Mouse (Mus musculus): Measurements from ENCODE around the gene Tmem135. TPM values are rescaled to one million over a fixed set of nuclear protein-coding genes. Genes with fewer than 3 reads are reported as not detected.

Tmem135 gene
- total RNA-seq, 2 experiments from 2014 or later = 13.2 to 19.6 TPM

DNA sequence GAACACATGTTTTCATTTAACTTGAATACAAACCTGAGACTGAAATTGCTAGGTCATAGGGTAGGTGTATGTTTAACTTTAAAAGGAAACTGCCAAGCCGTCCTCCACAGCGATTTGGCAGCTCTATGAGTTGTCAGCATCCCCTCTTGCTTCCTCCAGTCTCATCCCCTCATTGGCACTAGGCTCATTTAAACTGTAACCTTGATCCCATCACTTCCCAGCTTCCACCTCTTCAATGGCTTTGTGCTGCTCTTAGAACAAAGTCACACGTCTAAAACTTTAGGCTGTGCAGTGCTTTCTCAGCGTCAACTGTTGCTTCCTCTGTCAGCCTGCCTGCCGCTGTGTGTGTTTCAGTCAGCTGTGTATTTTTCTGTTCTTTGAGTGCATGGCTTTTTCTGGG is 23.1 kb upstream of the Tmem135 start:
- intact Hi-C loops (cut with DNase I) = no loop called here
- DNase-seq = no peak
- H3K27ac ChIP-seq = no peak overlapping the region
- no peak overlapping the region for H3K4me3 ChIP-seq
- TF ChIP-seq CTCF (IDR thresholded peaks at IDR 0.05) = no peak

DNA sequence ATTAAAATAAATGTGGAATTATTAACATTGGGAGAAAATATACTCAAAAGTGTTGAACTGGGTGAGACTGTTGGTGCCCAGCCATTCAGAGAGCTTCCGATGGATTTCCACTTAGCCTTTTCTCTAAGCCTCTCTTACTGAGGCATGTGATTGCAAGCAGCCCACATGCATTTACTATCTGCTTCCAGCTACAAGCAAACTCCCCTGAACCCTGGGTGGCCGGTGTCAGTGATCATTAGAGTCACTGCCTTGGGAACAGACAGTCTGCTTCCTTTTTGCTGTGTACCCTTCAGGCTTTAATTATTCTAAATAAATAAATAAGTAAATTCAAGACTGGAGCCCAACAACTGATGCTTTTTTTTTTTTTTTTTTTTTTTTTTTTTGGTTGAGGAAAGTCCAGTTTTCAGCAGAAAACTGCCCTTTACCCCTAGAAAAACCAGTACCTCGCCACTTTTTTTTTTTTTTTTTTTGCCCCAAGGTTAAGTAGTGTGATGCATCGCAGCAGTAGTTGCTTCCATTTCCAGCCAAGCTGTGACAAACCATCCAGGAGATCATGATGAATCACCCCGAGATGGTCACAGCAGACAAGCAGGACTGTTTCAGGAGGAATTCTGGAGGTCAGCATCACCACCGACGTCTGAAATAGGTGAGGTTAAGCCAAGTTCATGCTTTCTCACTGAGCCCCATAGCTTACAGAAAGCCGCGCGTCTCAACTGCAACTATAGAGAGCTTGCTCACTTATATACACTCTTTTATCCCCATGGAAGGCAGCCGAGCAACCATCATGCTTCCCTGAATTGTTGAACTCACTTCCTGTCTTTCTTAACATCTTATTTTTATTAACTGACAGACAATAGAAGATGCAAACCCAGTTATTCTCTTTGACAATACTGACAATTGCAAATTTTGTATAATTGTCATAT is 22.0 kb upstream of the Tmem135 start:
- Histone ChIP-seq H3K27ac (no peak overlapping the region), H3K4me3 (no peak overlapping the region)
- intact Hi-C loops (cut with DNase I) = no loop called here
- DNase-seq = no peak
- no peak for TF ChIP-seq CTCF (IDR thresholded peaks at IDR 0.05)

DNA sequence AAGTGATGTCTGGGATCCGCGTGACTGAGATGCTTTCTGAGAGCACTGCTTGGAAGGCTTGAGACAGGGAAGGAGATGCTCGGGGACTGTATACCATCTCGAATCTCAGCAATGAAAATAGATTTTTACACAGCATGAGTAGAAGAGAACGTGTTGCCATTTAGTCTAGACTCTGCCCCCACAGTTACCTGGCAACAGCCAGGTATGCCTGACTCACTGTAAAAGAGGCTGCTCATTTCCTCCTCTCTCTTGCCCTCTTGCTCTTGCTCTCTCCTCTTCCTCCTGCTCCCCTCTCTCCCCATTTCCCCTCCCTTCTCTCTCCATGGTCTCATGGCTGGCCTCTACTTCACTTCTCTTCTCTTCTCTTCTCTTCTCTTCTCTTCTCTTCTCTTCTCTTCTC is 20.6 kb upstream of the Tmem135 start:
- intact Hi-C loops (cut with DNase I) = no loop called here
- Histone ChIP-seq H3K27ac (no peak overlapping the region), H3K4me3 (no peak overlapping the region)
- DNase-seq = no peak
- no peak for TF ChIP-seq CTCF (IDR thresholded peaks at IDR 0.05)

- no peak overlapping the region for H3K4me3 ChIP-seq
- no peak for TF ChIP-seq CTCF (IDR thresholded peaks at IDR 0.05)
- no peak overlapping the region for H3K27ac ChIP-seq
- intact Hi-C loops (cut with DNase I) = no loop called here
- DNase-seq = no peak
Measured at GRCm38 (mm10) chr7:89423688-89424255, 19.8 kb upstream of the Tmem135 start.

DNA sequence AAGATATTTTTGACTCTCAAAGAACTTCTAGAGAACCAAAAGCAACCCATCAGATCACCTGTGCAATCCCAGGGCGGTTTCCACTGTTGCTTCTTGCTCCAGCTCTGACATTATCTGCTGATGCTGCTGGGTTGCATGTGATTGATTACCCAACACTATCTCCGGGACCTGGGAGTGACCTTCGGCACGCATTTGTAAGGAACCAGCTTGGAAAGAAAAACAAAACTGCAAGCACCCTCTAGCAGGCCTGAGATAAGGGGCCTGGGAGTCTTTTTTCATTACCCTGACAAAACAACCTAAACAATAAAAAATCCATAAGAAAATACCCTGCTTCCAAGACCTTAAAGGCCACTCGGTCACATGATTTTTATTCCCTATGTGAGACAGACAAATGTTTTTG is 19.2 kb upstream of the Tmem135 start:
- no peak for DNase-seq
- TF ChIP-seq CTCF (IDR thresholded peaks at IDR 0.05) = no peak
- intact Hi-C loops (cut with DNase I) = no loop called here
- H3K4me3 ChIP-seq = no peak overlapping the region
- H3K27ac ChIP-seq = no peak overlapping the region

- H3K4me3 ChIP-seq = no peak overlapping the region
- no peak overlapping the region for H3K27ac ChIP-seq
- intact Hi-C loops (cut with DNase I) = no loop called here
- no peak for DNase-seq
- TF ChIP-seq CTCF (IDR thresholded peaks at IDR 0.05) = no peak
Measured at GRCm38 (mm10) chr7:89422650-89423049, 18.6 kb upstream of the Tmem135 start.

- intact Hi-C loops (cut with DNase I) = no loop called here
- no peak overlapping the region for H3K27ac ChIP-seq
- peak; percentile 24; the same call in 1 of the 2 replicates for TF ChIP-seq CTCF (IDR thresholded peaks at IDR 0.05)
- H3K4me3 ChIP-seq = no peak overlapping the region
- DNase-seq = peak; percentile 29
Measured at GRCm38 (mm10) chr7:89421294-89421693, 17.3 kb upstream of the Tmem135 start.

- Histone ChIP-seq H3K4me3 (peak overlapping the region; percentile 62), H3K27ac (peak overlapping the region; percentile 64)
- intact Hi-C loops (cut with DNase I) = loop anchor here (2.0 to 5.0 kb wide), 3 partner anchors 82 to 332 kb away; no protein-coding TSS in a partner anchor
- no peak for DNase-seq
- TF ChIP-seq CTCF (IDR thresholded peaks at IDR 0.05) = peak; percentile 80
Measured at GRCm38 (mm10) chr7:89418917-89419679, 15.1 kb upstream of the Tmem135 start.

GRCm38 (mm10) chr7:89418127-89418653 is 14.2 kb upstream of the Tmem135 start:
- no peak for DNase-seq
- no peak for TF ChIP-seq CTCF (IDR thresholded peaks at IDR 0.05)
- Histone ChIP-seq H3K4me3 (no peak overlapping the region), H3K27ac (peak overlapping the region; percentile 64; the same call in 1 of the 2 replicates)
- intact Hi-C loops (cut with DNase I) = loop anchor here (2.0 to 5.0 kb wide), 3 partner anchors 81 to 331 kb away; no protein-coding TSS in a partner anchor

DNA sequence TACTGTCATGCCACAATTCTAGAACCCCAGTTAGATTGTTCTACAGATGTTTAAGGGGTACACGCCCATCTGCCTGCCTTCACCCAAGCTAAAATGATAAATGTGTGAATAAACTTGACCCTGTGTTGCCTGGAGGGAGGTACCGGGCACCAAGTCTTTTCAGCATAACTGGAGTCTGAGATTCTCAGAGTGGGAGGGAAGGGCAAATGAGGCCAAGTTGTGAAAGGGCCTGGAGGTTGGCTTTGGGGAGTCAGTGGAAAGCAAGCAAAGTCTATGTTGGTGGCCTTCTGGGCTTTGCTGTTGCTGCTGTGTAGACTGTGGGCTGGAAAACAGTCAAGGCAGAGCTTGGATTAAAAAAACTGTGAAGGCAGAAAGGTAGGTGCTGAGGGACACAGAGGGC is 13.7 kb upstream of the Tmem135 start:
- DNase-seq = no peak
- intact Hi-C loops (cut with DNase I) = loop anchor here (2.0 to 5.0 kb wide), 3 partner anchors 80 to 330 kb away; no protein-coding TSS in a partner anchor
- TF ChIP-seq CTCF (IDR thresholded peaks at IDR 0.05) = no peak
- H3K4me3 ChIP-seq = no peak overlapping the region
- H3K27ac ChIP-seq = peak overlapping the region; percentile 64; the same call in 1 of the 2 replicates

DNA sequence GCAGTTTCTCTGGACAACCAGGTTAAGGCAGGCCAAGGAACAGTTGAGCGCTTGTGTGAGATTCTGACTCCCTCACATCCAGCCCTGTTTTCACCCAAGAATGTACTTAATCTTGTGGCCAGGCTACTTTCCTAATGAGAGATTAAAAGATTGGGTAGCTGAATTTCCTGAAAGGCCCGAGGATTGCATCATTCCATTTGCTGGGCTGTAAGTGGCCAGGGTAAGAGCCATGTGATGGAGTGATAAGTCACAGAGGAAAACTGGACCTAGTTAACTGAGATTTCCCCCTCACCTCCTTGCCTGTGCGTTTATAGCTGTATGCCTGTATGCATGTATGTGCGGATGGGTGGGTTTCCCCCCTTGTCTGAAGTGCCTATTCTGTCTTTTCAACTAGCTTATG is 12.0 kb upstream of the Tmem135 start:
- peak overlapping the region; percentile 67 for H3K27ac ChIP-seq
- H3K4me3 ChIP-seq = no peak overlapping the region
- intact Hi-C loops (cut with DNase I) = loop anchor here (5.0 kb wide), 2 partner anchors 79 to 329 kb away; no protein-coding TSS in a partner anchor
- DNase-seq = no peak
- TF ChIP-seq CTCF (IDR thresholded peaks at IDR 0.05) = no peak

DNA sequence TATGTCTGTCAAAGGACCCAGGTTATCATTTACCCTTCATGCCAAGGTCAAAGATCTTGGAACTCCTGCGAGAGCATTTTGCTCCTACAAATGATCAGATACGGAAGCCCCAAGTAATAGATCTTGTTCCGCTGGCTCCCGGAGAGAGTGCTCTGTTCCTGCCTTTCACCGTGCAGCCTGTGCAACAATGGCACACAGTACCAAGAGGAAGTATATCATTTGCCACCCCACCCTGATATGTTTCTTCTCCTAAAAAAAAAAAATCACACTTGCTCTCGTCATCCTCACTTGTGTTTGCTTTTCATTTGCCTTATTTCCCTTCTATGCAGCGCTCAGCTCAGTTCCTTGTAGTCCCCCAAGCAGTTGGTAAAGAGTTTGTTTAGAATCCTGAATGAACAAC is 8.1 kb upstream of the Tmem135 start:
- Histone ChIP-seq H3K27ac (peak overlapping the region; percentile 67), H3K4me3 (peak overlapping the region; percentile 94)
- no peak for DNase-seq
- TF ChIP-seq CTCF (IDR thresholded peaks at IDR 0.05) = no peak
- intact Hi-C loops (cut with DNase I) = no loop called here

All from gastrocnemius, adult 2 months (tissue).